Mouse (Mus musculus) neural tube, embryonic 11.5 days (tissue): ENCODE data around the gene Asxl2. TPM values are rescaled to one million over a fixed set of nuclear protein-coding genes. Genes with fewer than 3 reads are reported as not detected.

Experiments
- ATAC-seq: fragments of 200-750 bp; cut with Nextera tagmentation; 2 replicates; pipeline ENCODE4 v1.8.0; 2017; ENCODE audit warnings: moderate number of reproducible peaks, mild to moderate bottlenecking, moderate TSS enrichment, moderate library complexity; ENCODE audit not compliant: insufficient read depth, low FRiP score, low TSS enrichment
- DNase-seq: peaks from one replicate; pipeline ENCODE4 v3.0.0-alpha.2; 2015; ENCODE audit warnings: low spot score
- H3K27ac ChIP-seq: fragments of 300-500 bp; sonication (generic); 2 replicates; pipeline ENCODE4 v1.5.1; 2014; ENCODE audit warnings: low read depth, mild to moderate bottlenecking, low read length
- H3K27me3 ChIP-seq: fragments of 300-500 bp; sonication (generic); 2 replicates; pipeline ENCODE4 v1.6.1; 2014; ENCODE audit warnings: mild to moderate bottlenecking, low read length, mixed read lengths; ENCODE audit not compliant: control insufficient read depth, insufficient read depth
- H3K36me3 ChIP-seq: fragments of 300-500 bp; sonication (generic); 2 replicates; pipeline ENCODE4 v1.6.1; 2014; ENCODE audit warnings: mild to moderate bottlenecking, low read length, moderate library complexity, mixed read lengths; ENCODE audit not compliant: control insufficient read depth, insufficient read depth
- H3K4me1 ChIP-seq: fragments of 300-500 bp; sonication (generic); 2 replicates; pipeline ENCODE4 v1.6.1; 2014; ENCODE audit warnings: low read length, mixed read lengths; ENCODE audit not compliant: control insufficient read depth, insufficient read depth
- H3K4me2 ChIP-seq: fragments of 300-500 bp; sonication (generic); 2 replicates; pipeline ENCODE4 v1.6.1; 2014; ENCODE audit warnings: low read depth, mild to moderate bottlenecking, moderate library complexity
- H3K4me3 ChIP-seq: fragments of 300-500 bp; sonication (generic); 2 replicates; pipeline ENCODE4 v1.5.1; 2014; ENCODE audit warnings: low read depth, low read length
- H3K9ac ChIP-seq: fragments of 300-500 bp; sonication (generic); 2 replicates; pipeline ENCODE4 v1.6.1; 2014; ENCODE audit warnings: mild to moderate bottlenecking, low read length
- H3K9me3 ChIP-seq: fragments of 300-500 bp; sonication (generic); 2 replicates; pipeline ENCODE4 v1.6.1; 2016; ENCODE audit warnings: low read length; ENCODE audit not compliant: control insufficient read depth
- WGBS: fragments of 180-500 bp; shearing (Covaris S2); extraction: QIAGEN DNeasy Blood & Tissue Kit; methylation state at CpG from one replicate; pipeline ENCODE4 v1.1.7; 2014; 5-methylcytosine and 5-hydroxymethylcytosine counted together
- polyA plus RNA-seq: library from polyadenylated mRNA; unstranded; fragments of >200 nt; fragmentation: Nextera tagmentation; extraction: Ambion mirVana; gene quantifications from 2 replicates; pipeline ENCODE4 v1.2.1, GENCODE M21; 2014

The Asxl2 gene
- 13.6 and 15.1 TPM in 2 replicates for polyA plus RNA-seq

DNA sequence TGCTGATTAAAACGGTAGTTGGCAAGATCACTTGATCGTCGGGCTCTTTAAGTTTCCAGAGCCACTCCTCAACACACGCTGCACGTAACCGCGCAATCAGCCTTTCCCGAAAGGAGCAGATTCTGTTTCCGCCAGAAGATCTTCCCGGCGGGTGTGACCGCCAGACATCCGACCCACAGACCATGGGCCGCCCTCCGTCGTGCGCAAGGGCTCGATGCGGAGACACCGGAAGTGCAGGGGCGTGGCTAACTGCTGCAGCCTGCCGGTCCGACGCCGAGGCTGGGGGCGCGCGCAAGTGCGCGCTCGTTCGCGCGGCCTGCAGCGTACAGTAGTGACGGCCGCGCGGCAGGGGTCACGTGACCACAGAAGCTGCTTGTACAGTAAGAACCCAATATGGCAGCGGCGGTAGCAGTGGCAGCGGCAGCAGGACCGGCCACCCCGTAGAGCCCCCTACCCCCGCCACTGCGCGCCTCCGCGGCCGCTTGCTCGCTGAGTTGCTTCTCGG lies at the start of gene Asxl2:
TSS of gene Asxl2 (plus strand) at position 328 of the 505 bp plus-strand sequence.
- H3K9ac ChIP-seq: peak within 1 kb of the TSS; percentile 87
- H3K4me2 ChIP-seq: peak within 1 kb of the TSS; percentile 65
- H3K9me3 ChIP-seq: no peaks in the 10 kb centered on the region
- H3K4me3 ChIP-seq: peak within 1 kb of the TSS; percentile 82
- under 1% methylated on average over 53 of the region's 53 CpGs for WGBS
- H3K4me1 ChIP-seq: 0 out of 2 replicates have a peak, but pooled peaks cover 3% of the 10 kb centered on the region
- DNase-seq (peak; percentile 99), ATAC-seq (peak; percentile 95)
- H3K27ac ChIP-seq: peak within 1 kb of the TSS; percentile 91
- no peaks in the 10 kb centered on the region for H3K27me3 ChIP-seq
- H3K36me3 ChIP-seq: no peaks in the 10 kb centered on the region

DNA sequence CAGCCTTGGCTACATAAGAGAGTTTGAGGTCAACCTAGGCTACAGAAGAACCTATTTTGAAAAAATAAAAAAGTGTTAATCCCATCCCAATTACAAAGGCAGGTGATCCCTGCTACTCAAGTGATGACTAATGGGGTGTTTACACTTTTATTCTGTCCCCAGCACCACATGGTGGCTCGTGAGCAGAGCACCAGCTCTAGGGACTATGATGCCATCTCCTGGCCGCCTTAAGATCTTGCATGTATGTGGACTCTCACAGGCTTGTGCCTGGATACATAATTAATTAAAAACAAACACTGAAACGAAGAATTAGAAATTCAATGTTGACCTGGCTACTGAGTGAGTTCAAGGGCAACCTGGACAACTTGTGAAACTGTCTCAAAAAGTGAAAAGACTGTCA lies 49.5 kb upstream of the Asxl2 start:
- Histone ChIP-seq H3K4me2 (no peak overlapping the region), H3K4me1 (no peaks in the 10 kb centered on the region), H3K9me3 (no peaks in the 10 kb centered on the region), H3K4me3 (no peak overlapping the region), H3K27ac (no peak overlapping the region), H3K9ac (no peak overlapping the region), H3K27me3 (no peaks in the 10 kb centered on the region), H3K36me3 (no peaks in the 10 kb centered on the region)
- no peak for DNase-seq
- WGBS: 23% methylated on average over 3 of the region's 3 CpGs
- no peak for ATAC-seq

DNA sequence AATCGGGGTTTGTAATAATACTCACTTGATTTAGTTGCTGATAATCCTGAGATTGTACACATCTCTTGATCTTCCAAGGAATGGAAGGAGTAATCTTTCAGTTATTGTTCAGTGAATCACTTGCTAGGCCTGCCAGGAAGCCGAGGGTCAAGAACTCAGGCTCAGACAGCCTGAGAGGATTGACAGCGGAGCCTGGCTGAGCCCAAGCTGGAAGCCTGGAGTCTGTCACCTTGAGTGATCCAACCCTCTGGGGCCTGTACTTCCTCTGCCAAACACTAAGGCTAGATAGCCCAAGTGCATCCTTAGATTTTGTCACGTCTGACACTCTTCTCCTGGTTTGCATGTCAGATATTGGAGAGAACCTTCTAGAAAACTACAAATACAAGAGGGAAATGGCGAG lies 48.9 kb upstream of the Asxl2 start:
- H3K9ac ChIP-seq: no peak overlapping the region
- WGBS: 77% methylated on average over 5 of the region's 5 CpGs
- no peak overlapping the region for H3K4me2 ChIP-seq
- no peak for ATAC-seq
- no peaks in the 10 kb centered on the region for H3K4me1 ChIP-seq
- no peaks in the 10 kb centered on the region for H3K27me3 ChIP-seq
- no peak overlapping the region for H3K27ac ChIP-seq
- H3K4me3 ChIP-seq: no peak overlapping the region
- H3K9me3 ChIP-seq: no peaks in the 10 kb centered on the region
- H3K36me3 ChIP-seq: no peaks in the 10 kb centered on the region
- no peak for DNase-seq

DNA sequence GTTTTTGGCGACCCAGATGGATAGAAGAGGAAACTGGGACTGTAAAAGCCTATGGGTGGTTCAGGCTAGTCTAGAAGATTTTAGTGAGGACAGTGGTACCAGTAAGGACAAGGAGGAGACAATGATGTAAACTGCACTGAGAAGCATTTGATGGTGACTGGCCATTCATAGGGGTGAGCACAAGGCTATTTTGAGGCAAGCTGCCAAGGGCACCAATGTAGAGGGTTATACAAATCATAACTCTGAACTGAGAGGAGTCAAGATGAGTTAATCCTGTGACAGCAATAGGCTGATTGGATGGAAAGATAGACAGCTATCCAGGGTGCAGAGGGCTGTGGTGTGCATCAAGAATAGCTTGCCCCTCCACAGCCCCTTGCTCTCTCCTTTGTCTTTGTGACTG lies 41.8 kb upstream of the Asxl2 start:
- 81% methylated on average over 1 of the region's 1 CpGs for WGBS

DNA sequence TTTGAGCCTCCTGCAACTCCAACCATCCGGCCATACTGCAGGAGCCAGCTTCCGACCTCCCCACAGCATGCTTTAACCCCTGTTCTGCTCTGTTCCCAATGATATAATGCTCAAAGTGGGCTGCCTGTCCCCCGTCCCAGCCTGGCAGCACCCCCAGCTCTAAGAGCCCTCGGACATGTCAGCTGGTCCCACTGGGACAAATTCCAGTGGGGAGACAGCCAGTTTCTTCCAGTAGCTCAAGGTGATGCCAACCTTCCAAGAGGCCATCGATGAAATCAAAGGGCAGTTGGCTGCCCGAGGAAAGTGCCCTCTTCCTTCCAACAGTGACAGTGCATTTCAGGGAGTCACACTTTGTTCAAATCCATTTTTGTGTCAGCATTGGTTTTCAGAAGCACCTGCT lies 41.4 kb upstream of the Asxl2 start:
- Histone ChIP-seq H3K27me3 (no peaks in the 10 kb centered on the region), H3K4me2 (no peak overlapping the region), H3K9me3 (no peaks in the 10 kb centered on the region), H3K27ac (no peak overlapping the region), H3K9ac (no peak overlapping the region), H3K4me3 (no peak overlapping the region), H3K4me1 (no peaks in the 10 kb centered on the region), H3K36me3 (peaks cover 3% of the 10 kb centered on the region; the same call in 1 of the 2 replicates)
- no peak for ATAC-seq
- WGBS: 84% methylated on average over 6 of the region's 6 CpGs
- no peak for DNase-seq

More for the DNA sequence above, 41.8 kb upstream of the Asxl2 start:
- Histone ChIP-seq H3K36me3 (peaks cover 3% of the 10 kb centered on the region; the same call in 1 of the 2 replicates), H3K27ac (no peak overlapping the region), H3K4me3 (no peak overlapping the region), H3K9ac (no peak overlapping the region), H3K4me1 (no peaks in the 10 kb centered on the region), H3K27me3 (no peaks in the 10 kb centered on the region), H3K9me3 (no peaks in the 10 kb centered on the region), H3K4me2 (no peak overlapping the region)
- ATAC-seq (no peak), DNase-seq (no peak)

DNA sequence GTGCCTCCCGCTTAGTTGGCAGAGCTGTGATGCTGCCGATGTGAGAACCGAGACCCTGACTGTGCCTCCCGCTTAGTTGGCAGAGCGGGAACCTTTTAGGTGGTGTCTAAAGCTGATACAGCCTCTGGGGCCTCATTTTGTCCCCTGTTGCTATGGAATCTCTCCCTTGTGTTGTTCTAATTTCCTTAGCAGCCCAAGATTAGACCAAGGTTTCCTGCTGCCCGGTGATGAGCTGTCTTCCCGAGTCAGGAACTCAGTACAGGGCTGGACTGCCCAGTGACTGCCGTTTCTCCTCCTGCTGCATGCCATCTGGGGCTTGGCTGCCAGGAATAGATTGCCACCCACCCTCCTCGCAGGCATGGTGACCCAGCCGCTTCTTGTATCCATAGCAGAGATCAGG lies 40.7 kb upstream of the Asxl2 start:
- WGBS: 80% methylated on average over 10 of the region's 10 CpGs
- H3K4me3 ChIP-seq: no peak overlapping the region
- no peak overlapping the region for H3K9ac ChIP-seq
- ATAC-seq: no peak
- DNase-seq: no peak
- no peaks in the 10 kb centered on the region for H3K9me3 ChIP-seq
- H3K36me3 ChIP-seq: peaks cover 3% of the 10 kb centered on the region; the same call in 1 of the 2 replicates
- H3K27ac ChIP-seq: no peak overlapping the region
- no peak overlapping the region for H3K4me2 ChIP-seq
- no peaks in the 10 kb centered on the region for H3K4me1 ChIP-seq
- H3K27me3 ChIP-seq: no peaks in the 10 kb centered on the region

DNA sequence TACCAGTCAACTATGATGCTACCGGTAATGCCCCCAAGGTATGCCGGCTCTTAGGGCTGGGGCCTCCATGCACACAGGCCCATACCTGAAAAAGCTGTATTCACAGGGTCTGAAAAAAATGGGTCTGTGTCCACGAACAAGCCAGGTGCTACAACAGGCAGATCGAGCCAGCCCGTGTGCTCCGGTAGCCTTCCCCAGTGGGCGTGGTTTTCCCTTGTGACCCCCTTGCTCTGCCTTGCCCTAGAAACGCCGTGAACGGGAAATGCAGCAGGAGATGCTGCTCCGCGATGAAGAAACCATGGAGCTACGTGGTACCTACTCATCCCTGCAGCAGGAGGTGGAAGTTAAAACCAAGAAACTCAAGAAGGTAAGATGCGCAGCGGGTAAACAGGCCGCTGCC lies 38.8 kb upstream of the Asxl2 start:
- DNase-seq: no peak
- H3K36me3 ChIP-seq: peaks cover 3% of the 10 kb centered on the region; the same call in 1 of the 2 replicates
- no peak overlapping the region for H3K4me3 ChIP-seq
- ATAC-seq: no peak
- WGBS: 94% methylated on average over 16 of the region's 16 CpGs
- no peaks in the 10 kb centered on the region for H3K4me1 ChIP-seq
- H3K4me2 ChIP-seq: no peak overlapping the region
- H3K9me3 ChIP-seq: no peaks in the 10 kb centered on the region
- no peak overlapping the region for H3K9ac ChIP-seq
- H3K27me3 ChIP-seq: no peaks in the 10 kb centered on the region
- H3K27ac ChIP-seq: no peak overlapping the region

DNA sequence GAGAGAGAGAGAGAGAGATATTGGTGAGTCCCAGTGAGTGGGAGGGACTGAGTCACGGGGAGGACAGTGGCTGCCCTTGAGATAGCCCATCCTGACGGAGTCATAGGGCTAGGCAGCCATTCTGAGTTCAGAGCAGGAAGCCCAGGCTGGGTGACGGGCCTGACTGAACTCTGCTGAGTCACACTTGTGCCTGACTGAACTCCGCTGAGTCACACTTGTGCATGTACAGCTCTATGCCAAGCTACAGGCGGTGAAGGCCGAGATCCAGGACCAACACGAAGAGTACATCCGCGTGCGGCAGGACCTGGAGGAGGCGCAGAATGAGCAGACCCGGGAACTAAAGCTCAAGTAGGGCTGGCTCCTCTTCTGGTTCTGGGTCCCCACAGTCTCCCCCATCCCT lies 37.3 kb upstream of the Asxl2 start:
- peaks cover 3% of the 10 kb centered on the region; the same call in 1 of the 2 replicates for H3K36me3 ChIP-seq
- no peak for ATAC-seq
- DNase-seq: no peak
- no peaks in the 10 kb centered on the region for H3K4me1 ChIP-seq
- no peaks in the 10 kb centered on the region for H3K27me3 ChIP-seq
- no peak overlapping the region for H3K4me2 ChIP-seq
- no peaks in the 10 kb centered on the region for H3K9me3 ChIP-seq
- 97% methylated on average over 12 of the region's 12 CpGs for WGBS
- no peak overlapping the region for H3K27ac ChIP-seq
- H3K9ac ChIP-seq: no peak overlapping the region
- H3K4me3 ChIP-seq: no peak overlapping the region

DNA sequence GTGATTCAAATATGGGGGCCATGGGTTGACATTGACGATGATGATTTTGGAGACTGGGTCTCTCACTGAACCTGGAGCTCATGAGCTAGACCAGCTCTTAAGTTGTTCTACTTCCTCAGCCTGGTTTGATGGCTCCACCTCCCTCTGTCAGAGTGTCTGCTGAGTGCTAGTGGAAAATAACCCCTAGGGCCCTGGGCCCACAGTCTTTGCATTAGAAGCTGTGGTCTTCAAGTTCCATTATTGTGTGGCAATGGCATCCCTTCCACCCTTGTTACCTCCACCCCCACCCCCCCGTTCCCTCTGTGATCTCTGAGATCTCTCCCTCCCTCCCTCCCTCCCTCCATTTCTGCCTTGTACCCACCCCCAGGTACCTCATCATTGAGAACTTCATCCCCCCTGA lies 36.6 kb upstream of the Asxl2 start:
- peaks cover 3% of the 10 kb centered on the region; the same call in 1 of the 2 replicates for H3K36me3 ChIP-seq
- no peaks in the 10 kb centered on the region for H3K9me3 ChIP-seq
- WGBS: 88% methylated on average over 2 of the region's 2 CpGs
- DNase-seq (no peak), ATAC-seq (no peak)
- no peak overlapping the region for H3K27ac ChIP-seq
- H3K4me2 ChIP-seq: no peak overlapping the region
- no peak overlapping the region for H3K4me3 ChIP-seq
- no peak overlapping the region for H3K9ac ChIP-seq
- no peaks in the 10 kb centered on the region for H3K4me1 ChIP-seq
- no peaks in the 10 kb centered on the region for H3K27me3 ChIP-seq
